Mouse (Mus musculus): Measurements from ENCODE around the gene Prkg1. TPM values are rescaled to one million over a fixed set of nuclear protein-coding genes. Genes with fewer than 3 reads are reported as not detected.
"Not testable (repeated sequence)": the region's sequence is repeated elsewhere in the genome, so short reads cannot be mapped to it uniquely, and the experiment has no call there.

Prkg1 gene
- total RNA-seq, 4 experiments from 2014 or later = 8.4 to 12.1 (median 11.5) TPM

DNA sequence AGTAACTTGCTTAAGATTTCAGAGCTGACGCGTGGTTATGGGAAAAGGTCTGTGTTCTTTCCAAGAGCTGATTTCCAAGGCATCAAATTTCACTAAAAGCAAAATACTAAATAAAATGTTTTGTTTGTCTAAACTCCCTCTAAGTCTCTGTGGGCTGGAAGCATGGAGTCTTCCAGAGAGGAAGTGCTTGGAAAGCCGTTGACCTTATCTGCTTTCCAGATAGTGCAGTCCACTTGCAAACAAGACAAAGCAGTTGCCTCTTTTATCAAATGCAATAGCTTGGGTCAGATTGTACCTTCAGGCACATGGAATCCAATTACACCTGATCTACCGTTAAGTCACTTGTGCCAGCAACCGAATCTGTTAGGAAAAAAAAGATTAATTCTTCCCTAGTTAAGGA is 340.5 kb downstream of the Prkg1 start:
- DNase-seq = no peak

DNA sequence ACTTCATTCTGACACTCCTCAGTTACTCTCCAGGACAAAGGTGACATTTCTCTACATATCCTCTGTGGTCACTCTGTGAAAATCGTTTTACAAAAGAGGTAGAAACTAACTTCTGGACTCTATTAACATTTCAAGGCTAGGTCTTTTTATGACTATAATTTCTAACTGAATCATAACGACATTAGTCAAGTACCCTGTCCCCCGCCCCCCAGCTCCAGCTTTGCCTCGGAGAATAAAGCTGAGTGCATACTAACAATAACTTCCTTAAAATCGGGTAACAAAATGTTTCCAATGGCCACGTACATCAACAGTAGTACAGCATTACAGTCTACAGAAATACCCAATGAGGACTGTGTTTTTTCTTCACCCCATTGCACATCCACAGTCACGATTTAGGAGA is 351.3 kb downstream of the Prkg1 start:
- DNase-seq = no peak

DNA sequence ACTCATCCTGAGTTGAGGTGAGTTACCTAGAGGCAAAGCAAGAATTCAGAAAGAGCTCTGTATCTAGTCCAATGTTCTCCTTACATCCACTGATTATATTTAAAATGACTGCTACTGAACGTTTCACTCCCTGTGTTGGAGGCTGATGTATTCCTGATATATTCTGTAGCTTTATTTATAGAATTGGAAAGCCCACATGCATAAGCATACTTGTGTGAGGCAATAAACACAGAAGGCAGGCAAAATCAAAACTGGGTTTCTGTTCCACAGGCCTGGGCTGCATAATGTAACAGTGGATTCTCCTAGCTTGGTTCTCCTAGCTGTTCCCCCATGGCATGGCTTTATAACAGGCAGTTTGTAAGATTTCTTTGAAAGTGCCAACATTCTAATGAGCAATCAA is 368.7 kb downstream of the Prkg1 start:
- no peak for DNase-seq

DNA sequence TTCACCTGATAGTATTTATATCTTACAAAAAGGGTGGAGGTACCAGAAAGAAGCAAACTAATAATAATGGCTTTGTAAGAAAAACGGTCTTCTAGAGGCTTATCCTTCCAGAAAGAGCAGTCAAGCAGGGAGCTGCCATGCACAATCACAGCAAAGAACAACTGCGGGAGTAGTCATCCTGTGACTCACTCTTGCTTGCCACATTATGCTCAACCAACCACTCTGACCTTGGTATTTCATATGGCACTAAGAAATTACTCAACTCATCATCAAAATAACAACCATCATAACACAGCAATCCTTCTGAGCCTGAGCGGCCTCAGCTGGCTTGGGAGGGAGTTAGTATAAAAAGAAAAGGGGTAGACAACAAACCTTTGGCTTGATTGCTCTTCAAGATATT is 379.5 kb downstream of the Prkg1 start:
- peak; percentile 53 for DNase-seq

GRCm38 (mm10) chr19:31383881-31384280 is 381.0 kb downstream of the Prkg1 start:
- DNase-seq = no peak

- no peak for DNase-seq
These were observed 394.7 kb downstream of the Prkg1 start for GRCm38 (mm10) chr19:31370106-31370505.

- DNase-seq = no peak
These were observed 395.7 kb downstream of the Prkg1 start for GRCm38 (mm10) chr19:31369116-31369515.

DNA sequence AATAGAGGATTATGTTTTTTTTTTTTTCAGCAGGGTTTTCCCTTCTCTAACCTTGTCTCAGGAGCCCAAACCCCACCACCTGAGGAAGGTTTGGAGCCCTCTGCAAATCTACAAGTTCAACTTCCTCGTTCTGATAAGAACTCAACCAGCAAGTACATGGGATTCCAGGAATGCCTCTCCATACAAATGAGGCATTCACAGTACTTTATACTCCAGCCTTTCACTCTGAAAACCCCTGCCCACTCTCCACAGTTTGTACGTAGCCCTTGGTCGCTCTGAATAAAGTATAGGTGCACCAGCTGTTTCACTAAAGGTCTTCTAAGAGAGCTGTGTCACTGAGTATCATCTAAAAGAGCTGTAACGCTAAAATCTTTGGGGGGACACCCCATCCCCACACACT is 402.8 kb downstream of the Prkg1 start:
- no peak for DNase-seq

- no peak for DNase-seq
These were observed 403.3 kb downstream of the Prkg1 start for GRCm38 (mm10) chr19:31361575-31361974.

DNA sequence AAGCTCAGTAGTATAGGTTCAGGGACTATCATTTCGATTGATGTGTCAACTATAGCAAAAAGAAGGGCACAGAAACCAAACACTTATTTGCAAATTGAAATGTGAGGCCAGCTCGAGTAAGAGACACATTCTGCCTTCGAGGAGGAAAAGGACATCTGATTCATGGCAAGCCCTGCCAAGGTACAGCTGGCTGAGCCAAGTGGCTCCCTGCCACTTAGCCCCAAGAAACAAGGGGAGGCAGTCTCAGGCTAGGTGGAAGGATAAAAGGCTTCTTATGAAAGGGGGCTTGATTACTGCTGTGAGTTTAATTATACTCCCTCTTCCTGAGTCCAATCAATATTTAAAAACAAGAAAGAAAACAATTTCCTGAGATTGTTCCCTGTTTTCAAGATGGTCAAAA is 403.7 kb downstream of the Prkg1 start:
- peak; percentile 52 for DNase-seq

DNA sequence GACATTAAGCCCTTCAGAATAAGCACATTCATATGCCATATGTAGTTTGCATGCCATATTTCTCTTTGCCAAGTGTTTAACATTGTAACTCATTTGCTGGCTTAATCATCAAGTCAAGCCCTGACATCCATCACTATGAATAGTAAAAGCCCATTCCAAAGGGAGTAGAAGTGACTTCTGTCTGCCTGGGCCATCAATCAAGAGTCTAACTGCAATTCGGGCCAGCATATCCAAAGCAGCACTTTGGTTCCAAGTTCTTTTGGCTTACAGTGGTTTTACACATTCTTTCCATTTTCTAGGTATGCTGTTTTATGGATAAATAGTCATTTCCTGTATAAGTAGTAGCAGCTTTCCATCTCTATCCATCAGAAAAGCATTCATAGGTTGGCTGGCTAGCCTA is 409.9 kb downstream of the Prkg1 start:
- DNase-seq = no peak

DNA sequence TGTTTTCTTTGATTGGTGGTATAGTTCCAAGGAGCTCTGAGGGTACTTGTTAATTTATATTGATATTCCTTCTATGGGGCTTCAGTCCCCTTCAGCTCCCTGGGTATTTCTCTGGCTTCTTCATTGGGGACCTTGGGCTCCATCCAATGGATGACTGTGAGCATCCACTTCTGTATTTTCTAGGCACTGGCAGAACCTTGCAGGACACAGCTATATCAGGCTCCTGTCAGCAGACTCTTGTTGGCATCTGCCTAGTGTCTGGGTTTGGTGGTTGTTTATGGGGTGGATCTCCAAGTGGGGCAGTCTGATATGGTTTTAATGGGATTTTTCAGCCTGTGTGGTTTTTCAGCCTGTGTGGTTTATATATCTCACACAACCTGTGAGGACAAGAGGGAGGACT is 412.0 kb downstream of the Prkg1 start:
- not testable (repeated sequence) for DNase-seq

DNA sequence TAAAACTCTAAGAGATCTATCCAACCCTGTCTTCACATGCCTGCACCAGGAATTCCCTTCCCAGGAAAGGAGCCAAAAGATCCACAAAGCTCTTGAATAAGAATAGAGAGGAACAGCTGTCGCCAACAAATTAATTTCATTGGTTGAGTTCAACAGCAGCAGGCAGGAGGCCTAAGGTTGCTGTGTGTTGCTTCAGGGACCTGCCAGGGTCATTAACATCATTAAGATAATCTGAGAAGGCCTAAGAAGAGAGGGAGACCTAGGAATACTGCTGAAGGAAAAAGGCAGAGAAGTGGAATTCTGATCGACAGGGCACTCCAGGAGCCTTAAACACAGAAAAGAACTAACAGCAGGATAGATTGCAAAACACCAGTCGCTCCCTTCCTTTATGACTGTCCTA is 413.0 kb downstream of the Prkg1 start:
- no peak for DNase-seq

DNA sequence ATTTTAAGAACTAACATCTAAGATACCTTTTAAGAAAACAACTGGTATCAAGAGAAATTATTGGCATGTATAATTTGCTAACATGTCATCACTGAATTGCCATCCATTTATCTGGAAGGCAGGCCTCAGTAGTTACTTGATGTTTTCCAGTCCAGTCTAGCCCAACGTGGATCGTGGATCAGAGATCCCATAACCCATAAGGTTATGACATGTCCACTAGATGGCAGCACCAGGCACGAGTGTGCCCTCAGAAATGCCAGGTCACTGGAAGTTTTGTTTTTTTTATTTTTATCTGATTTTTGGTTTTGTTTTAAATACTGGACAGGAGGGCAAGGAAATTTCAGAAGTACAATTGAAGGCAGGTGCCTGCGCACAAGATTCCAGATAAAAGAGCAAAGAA is 422.7 kb downstream of the Prkg1 start:
- DNase-seq = peak; percentile 10

DNA sequence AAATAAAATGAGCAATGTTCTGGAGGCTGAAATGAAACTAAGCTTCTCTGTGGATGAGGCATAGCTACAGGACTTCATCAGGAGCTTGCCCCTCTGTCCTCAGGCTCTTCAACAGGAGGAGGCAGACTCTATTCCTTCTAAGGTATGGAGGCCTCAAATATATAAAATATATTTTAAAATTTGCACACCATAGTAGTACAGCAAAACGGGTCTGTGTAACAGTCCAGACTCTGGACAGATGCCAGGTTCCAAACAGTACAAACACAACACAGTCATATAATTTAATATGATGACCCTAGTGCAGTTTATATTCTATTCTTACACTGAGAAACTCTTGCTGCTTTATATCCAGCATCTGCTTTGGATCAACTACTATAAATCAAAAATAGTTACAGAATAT is 423.9 kb downstream of the Prkg1 start:
- DNase-seq = no peak

- no peak for DNase-seq
These were observed 426.3 kb downstream of the Prkg1 start for GRCm38 (mm10) chr19:31338355-31339101.

DNA sequence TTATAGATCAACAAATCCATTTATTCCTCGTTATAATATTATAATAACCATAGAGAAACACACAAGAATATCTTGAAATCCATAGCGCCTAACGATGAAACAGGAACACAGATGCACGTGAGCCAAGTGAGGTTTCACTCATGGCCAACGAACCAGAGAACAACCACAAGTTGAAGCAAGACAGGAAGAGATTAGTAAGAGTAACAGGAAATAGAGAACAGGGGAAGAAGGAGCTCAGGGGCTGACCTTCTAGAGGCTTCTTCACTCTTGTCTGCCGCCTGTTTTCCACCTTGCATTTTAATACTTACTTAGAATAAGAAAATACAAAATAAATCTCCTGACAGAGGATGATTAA is 427.0 kb downstream of the Prkg1 start:
- DNase-seq = no peak

DNA sequence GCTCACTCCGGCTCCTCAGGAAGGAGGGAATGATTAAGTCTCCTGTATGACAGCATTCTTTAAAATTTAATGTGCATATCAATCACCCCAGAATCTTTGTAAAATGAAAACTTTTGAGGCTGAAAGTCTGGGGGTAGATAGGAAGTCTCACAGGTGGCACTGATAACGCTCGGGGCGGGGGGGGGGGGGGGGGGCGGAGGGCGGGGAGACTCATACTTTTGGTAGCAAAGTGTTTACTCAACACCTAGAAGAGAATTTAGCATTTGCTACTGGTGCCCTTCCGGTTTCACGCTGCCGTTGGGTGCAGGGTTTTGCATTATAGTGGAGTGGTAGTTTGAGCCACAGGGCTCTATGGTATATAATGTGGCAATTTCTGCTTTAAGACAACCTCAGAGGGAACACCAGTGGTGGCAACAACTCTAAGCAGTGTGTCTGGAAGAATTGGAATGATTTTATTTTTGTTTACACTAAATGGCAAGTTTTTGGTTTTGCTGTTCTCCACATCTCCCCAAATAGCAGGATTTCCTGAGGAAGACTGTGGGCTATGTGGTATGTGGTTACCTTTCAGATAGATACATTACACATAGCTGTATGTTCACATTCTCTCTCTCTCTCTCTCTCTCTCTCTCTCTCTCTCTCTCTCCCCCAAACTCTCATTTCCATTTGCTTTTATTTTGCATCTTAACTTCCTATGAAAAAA is 427.5 kb downstream of the Prkg1 start:
- DNase-seq = no peak

DNA sequence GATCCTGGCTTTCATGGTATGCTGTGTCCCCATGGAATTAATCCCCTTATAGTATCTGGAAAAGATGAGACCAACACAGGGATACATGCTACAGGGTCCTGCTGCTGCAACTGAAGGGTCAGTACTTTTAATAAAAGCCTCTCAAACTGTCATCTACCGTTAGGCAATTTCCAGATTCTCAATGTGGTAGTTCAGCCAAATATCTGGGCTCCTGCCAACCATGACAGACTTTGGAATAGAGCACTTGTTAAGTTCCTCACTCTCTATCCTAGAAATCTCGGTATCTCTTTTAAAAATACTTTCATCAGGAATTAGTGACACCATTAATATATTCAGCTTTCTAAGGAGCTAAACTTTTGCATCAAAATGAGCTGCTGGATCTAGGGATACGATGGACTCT is 428.5 kb downstream of the Prkg1 start:
- no peak for DNase-seq

DNA sequence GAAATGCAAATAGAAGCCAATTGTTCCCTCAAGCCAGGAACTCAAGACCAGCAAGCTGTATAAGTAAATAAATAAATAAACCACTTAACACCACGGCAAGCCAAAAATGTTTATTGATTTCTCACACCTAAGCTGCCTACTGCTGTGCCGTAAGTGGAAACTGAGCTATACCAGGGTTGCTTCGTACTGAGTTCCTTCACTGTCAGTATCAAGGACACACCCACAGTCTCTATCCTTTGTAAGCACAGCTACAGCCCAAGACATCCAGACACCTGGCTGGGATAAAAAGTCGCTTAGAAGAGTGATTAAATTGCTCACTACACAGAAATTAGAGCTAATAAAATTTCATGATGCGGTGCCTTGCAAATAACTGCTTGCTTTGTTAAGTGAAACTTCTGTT is 434.9 kb downstream of the Prkg1 start:
- no peak for DNase-seq

- no peak for DNase-seq
These were observed 460.1 kb downstream of the Prkg1 start for GRCm38 (mm10) chr19:31304760-31305159.

GRCm38 (mm10) chr19:31291231-31291630 is 473.6 kb downstream of the Prkg1 start:
- DNase-seq = no peak

- no peak for DNase-seq
These were observed 480.3 kb downstream of the Prkg1 start for GRCm38 (mm10) chr19:31284581-31284980.

- DNase-seq = no peak
These were observed 480.7 kb downstream of the Prkg1 start for GRCm38 (mm10) chr19:31284126-31284525.
